10 mouse cellular contexts compared by ENCODE assay signal in the genomic region with DNA sequence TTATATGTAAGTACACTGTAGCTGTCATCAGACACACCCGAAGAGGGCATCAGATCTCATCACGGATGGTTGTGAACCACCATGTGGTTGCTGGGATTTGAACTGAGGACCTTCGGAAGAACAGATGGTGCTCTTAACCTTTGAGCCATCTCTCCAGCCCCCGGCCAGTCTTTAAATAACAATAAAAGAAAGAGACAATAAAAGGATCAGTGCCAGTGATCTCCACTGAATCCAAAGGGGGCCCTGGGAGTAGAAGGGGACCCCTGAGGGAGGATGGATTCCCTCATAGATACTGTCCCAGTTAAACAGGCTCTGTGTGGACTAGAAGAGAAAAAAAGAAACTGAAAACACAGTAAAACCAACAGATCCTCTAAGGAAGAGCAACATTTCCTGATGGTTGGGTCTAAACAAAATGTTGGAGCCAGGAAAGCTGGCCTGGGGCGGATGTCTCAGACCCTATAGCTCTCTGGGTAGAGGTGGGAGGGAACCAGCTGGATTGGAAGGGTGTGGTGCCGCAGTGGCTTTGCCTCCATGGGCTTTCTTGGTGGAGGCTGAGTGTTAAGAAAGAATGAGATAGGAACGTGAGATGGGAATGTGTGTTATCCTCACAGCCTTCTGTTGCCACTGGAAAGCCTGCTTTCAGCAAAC. TPM values are rescaled to one million over a fixed set of nuclear protein-coding genes. Genes with fewer than 3 reads are reported as not detected.
DNase-seq lines count a peak whose midpoint lies in the region; ATAC-seq and TF ChIP-seq lines count a peak whose summit lies in the region.
"Had no signal": no experiment of that assay in that cellular context is flagged by ENCODE, and none has a peak within 500 bp of the region (broad histone marks: within the 10 kb centered on the region; RNA-seq: fewer than 3 reads in every experiment).

No protein-coding gene starts in this region.

- no peaks in the 10 kb centered on the region for H3K9me3 ChIP-seq in lung, embryonic 15.5 days
- H3K9me3 ChIP-seq in hindbrain, embryonic 11.5 days (ENCODE audit: control insufficient read depth, low read length): no peaks in the 10 kb centered on the region
- H3K9me3 ChIP-seq in neural tube, embryonic 13.5 days: no peaks in the 10 kb centered on the region

- ATAC-seq in lung, embryonic 15.5 days (ENCODE audit: borderline replicate concordance, extremely low read depth, low FRiP score, low TSS enrichment): no peak
- no peak for ATAC-seq in hindbrain, embryonic 11.5 days (ENCODE audit: low FRiP score)
- ATAC-seq in neural tube, embryonic 13.5 days (ENCODE audit: low read depth): no peak
- no peak for ATAC-seq in inflammation-experienced regulatory T-cells, adult 6 months

- no peak for TF ChIP-seq EP300 in heart, adult 2 months (IDR thresholded peaks at IDR 0.05; ENCODE audit: insufficient read depth, low read depth, low read length)

- WGBS in heart, adult 2 months: 41% methylated on average over 7 of the region's 7 CpGs
- 59% methylated on average over 7 of the region's 7 CpGs for WGBS in lung, embryonic 15.5 days
- 31% methylated on average over 7 of the region's 7 CpGs for WGBS in hindbrain, embryonic 11.5 days
- WGBS in neural tube, embryonic 13.5 days: 21% methylated on average over 7 of the region's 7 CpGs

- H3K79me2 ChIP-seq in heart, adult 2 months (replicated peaks; ENCODE audit: control insufficient read depth, insufficient read depth, low read length): peaks cover 3% of the 10 kb centered on the region; the same call in 1 of the 2 replicates

- no peak for TF ChIP-seq POLR2A in heart, adult 2 months (IDR thresholded peaks at IDR 0.05; ENCODE audit: insufficient read depth, low read depth, low read length)

- H3K27me3 ChIP-seq in heart, adult 2 months (ENCODE audit: control insufficient read depth, insufficient read depth, low read length): no peaks in the 10 kb centered on the region
- no peaks in the 10 kb centered on the region for H3K27me3 ChIP-seq in lung, embryonic 15.5 days
- H3K27me3 ChIP-seq in hindbrain, embryonic 11.5 days (ENCODE audit: control insufficient read depth, insufficient read depth, low read length): no peaks in the 10 kb centered on the region
- H3K27me3 ChIP-seq in neural tube, embryonic 13.5 days: no peaks in the 10 kb centered on the region

- peaks cover 3% of the 10 kb centered on the region; the same call in 1 of the 2 replicates for H3K36me3 ChIP-seq in heart, adult 2 months (ENCODE audit: control insufficient read depth, insufficient read depth, low read length)
- no peaks in the 10 kb centered on the region for H3K36me3 ChIP-seq in lung, embryonic 15.5 days
- 0 out of 2 replicates have a peak, but pooled peaks cover 2% of the 10 kb centered on the region for H3K36me3 ChIP-seq in hindbrain, embryonic 11.5 days (ENCODE audit: control insufficient read depth, insufficient read depth, low read length)
- no peaks in the 10 kb centered on the region for H3K36me3 ChIP-seq in neural tube, embryonic 13.5 days

- H3K9ac ChIP-seq in heart, adult 2 months (ENCODE audit: low read depth, low read length): no peak overlapping the region
- no peak overlapping the region for H3K9ac ChIP-seq in lung, embryonic 15.5 days
- H3K9ac ChIP-seq in hindbrain, embryonic 11.5 days (ENCODE audit: low read depth, low read length): no peak overlapping the region
- H3K9ac ChIP-seq in neural tube, embryonic 13.5 days: peak overlapping the region; percentile 22; the same call in 1 of the 2 replicates

- peak overlapping the region; percentile 90 for H3K4me2 ChIP-seq in lung, embryonic 15.5 days
- no peak overlapping the region for H3K4me2 ChIP-seq in hindbrain, embryonic 11.5 days (replicated peaks; ENCODE audit: low read depth, low read length)
- peak overlapping the region; percentile 79 for H3K4me2 ChIP-seq in neural tube, embryonic 13.5 days

- peak overlapping the region; percentile 44 for H3K27ac ChIP-seq in heart, adult 2 months
- H3K27ac ChIP-seq in lung, embryonic 15.5 days: peak overlapping the region; percentile 29; the same call in 1 of the 2 replicates
- no peak overlapping the region for H3K27ac ChIP-seq in hindbrain, embryonic 11.5 days (ENCODE audit: low read depth, low read length)
- peak overlapping the region; percentile 25; the same call in 1 of the 2 replicates for H3K27ac ChIP-seq in neural tube, embryonic 13.5 days (replicated peaks)

- no peak for DNase-seq in heart, adult 2 months
- DNase-seq in heart, postnatal 4 days: no peak
- no peak for DNase-seq in lung, postnatal 10 days
- DNase-seq in hindbrain, embryonic 11.5 days (ENCODE audit: low spot score): peak; percentile 20
- no peak for DNase-seq in right cerebral cortex, adult 18-20 months
- DNase-seq: cerebellum, adult 9-10 months; gastrocnemius, postnatal 25 days had no signal

- intact Hi-C loops in heart, adult 2 months (cut with DNase I): loop anchor here (1.0 to 10.0 kb wide), 3 partner anchors 9 to 1194 kb away; no protein-coding TSS in a partner anchor

- TF ChIP-seq CTCF in heart, adult 2 months (IDR thresholded peaks at IDR 0.05): no peak

- peaks cover 14% of the 10 kb centered on the region for H3K4me1 ChIP-seq in heart, adult 2 months (ENCODE audit: control insufficient read depth, insufficient read depth, low read length)
- peaks cover 55% of the 10 kb centered on the region for H3K4me1 ChIP-seq in lung, embryonic 15.5 days
- H3K4me1 ChIP-seq in hindbrain, embryonic 11.5 days (replicated peaks; ENCODE audit: control insufficient read depth, insufficient read depth, low read length): no peaks in the 10 kb centered on the region
- peaks cover 78% of the 10 kb centered on the region for H3K4me1 ChIP-seq in neural tube, embryonic 13.5 days (replicated peaks)

- H3K4me3 ChIP-seq in heart, adult 2 months: no peak overlapping the region
- H3K4me3 ChIP-seq in lung, embryonic 15.5 days: no peak overlapping the region
- H3K4me3 ChIP-seq in hindbrain, embryonic 11.5 days (ENCODE audit: low read depth, low read length): no peak overlapping the region
- 0 out of 2 replicates have a peak overlapping the region, but pooled peaks have one; percentile 93 for H3K4me3 ChIP-seq in neural tube, embryonic 13.5 days

RNA-seq across cellular contexts. Expression of a gene that starts 4.1 kb away (rescaled TPM):
- 10 to 100 TPM; 37.8 to 40.2 TPM for total RNA-seq in heart, adult 2 months (2021)
- polyA plus RNA-seq in heart, adult 2 months (2012; rRNA removed): 45.4 and 75.7 TPM in 2 replicates
- 100 to 1,000 TPM; 162 to 167 TPM for total RNA-seq in heart, postnatal 4 days (2021)
- 627 and 632 TPM in 2 replicates for polyA plus RNA-seq in lung, embryonic 15.5 days (2015; fragmentation: Nextera tagmentation; extraction: Ambion mirVana)
- 1,127 and 1,205 TPM in 2 replicates for polyA plus RNA-seq in hindbrain, embryonic 11.5 days (2014; fragmentation: Nextera tagmentation; extraction: Ambion mirVana)
- polyA plus RNA-seq in neural tube, embryonic 13.5 days (2015; fragmentation: Nextera tagmentation; extraction: Ambion mirVana): 643 and 747 TPM in 2 replicates
- polyA plus RNA-seq in inflammation-experienced regulatory T-cells, adult 6 months (2017; shearing (Covaris generic)): 1 to 10 TPM; 1.4 to 2.3 (median 2.1) TPM

Comparison
In these comparisons a context has a peak if more than half of its experiments do, and no peak if none do; other contexts are left out.
1. RNA of a gene that starts 4.1 kb away (polyA plus RNA-seq): 1,127 to 1,205 TPM in hindbrain, embryonic 11.5 days, 643 to 747 TPM in neural tube, embryonic 13.5 days, 627 to 632 TPM in lung, embryonic 15.5 days and 45.4 to 75.7 TPM in heart, adult 2 months; 1.4 to 2.3 TPM in inflammation-experienced regulatory T-cells, adult 6 months; every median in the first group is over 10 times any median in the second.